Mouse (Mus musculus): Measurements from ENCODE around the gene 6430548M08Rik. TPM values are rescaled to one million over a fixed set of nuclear protein-coding genes. Genes with fewer than 3 reads are reported as not detected.

The 6430548M08Rik gene
- polyA plus RNA-seq, 1 experiment from 2014 or later, result 20.4 TPM

DNA sequence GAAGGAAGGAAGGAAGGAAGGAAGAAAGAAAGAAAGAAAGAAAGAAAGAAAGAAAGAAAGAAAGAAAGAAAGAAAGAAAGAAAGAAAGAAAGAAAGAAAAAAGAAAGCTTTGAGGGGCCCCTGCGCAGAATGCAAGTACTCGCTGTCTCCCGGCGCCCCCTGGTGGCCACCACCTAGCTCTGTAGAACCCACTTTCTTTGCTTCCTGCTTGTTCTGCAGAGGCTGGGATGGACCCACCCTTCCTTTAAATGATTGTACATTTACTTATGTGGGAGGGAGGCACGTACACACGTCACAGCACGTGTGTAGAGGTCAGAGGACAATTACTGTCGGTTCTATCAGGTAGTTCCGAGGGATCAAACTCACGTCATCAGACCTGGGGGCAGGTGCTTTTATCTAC, 35.9 kb upstream of the 6430548M08Rik start:
- peak; percentile 55; the same call in 1 of the 2 replicates for ATAC-seq
- Histone ChIP-seq H3K36me3 (ENCODE audit: control insufficient read depth, insufficient read depth, low read length) (peaks cover 27% of the 10 kb centered on the region), H3K9ac (ENCODE audit: low read length) (no peak overlapping the region), H3K4me3 (ENCODE audit: low read depth, low read length) (no peak overlapping the region), H3K9me3 (replicated peaks; ENCODE audit: control insufficient read depth, low read length) (no peaks in the 10 kb centered on the region), H3K27me3 (replicated peaks; ENCODE audit: control insufficient read depth, insufficient read depth, low read length) (no peaks in the 10 kb centered on the region), H3K4me1 (ENCODE audit: control insufficient read depth, insufficient read depth, low read length) (no peaks in the 10 kb centered on the region), H3K4me2 (ENCODE audit: low read length) (no peak overlapping the region), H3K27ac (ENCODE audit: low read depth, low read length) (no peak overlapping the region)
- peak; percentile 86 for DNase-seq (ENCODE audit: low spot score)
- 16% methylated on average over 10 of the region's 10 CpGs for WGBS

DNA sequence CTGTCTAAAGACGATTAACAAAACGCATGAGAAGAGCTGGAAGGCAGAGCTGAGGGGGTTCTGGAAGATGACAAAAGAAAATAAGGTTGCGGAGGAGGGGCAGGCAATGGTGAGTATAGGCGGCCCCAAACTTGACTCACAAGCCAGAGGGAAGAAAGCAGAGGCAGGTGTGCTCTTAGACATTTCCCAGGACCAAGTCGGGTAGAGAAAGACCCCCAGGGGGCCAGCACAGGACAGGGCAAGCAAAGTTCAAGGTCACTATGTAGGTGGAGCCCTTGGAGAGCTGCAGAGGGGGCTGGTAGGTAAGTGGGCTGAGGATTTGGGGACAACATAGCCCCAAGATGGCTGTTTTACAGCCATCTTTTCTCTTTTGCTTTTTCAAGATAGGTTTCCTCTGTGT, 34.6 kb upstream of the 6430548M08Rik start:
- ATAC-seq (no peak), DNase-seq (ENCODE audit: low spot score) (no peak)
- peaks cover 34% of the 10 kb centered on the region for H3K36me3 ChIP-seq (ENCODE audit: control insufficient read depth, insufficient read depth, low read length)
- no peak overlapping the region for H3K4me3 ChIP-seq (ENCODE audit: low read depth, low read length)
- H3K4me1 ChIP-seq (ENCODE audit: control insufficient read depth, insufficient read depth, low read length), result no peaks in the 10 kb centered on the region
- WGBS, result 62% methylated on average over 5 of the region's 5 CpGs
- no peaks in the 10 kb centered on the region for H3K27me3 ChIP-seq (replicated peaks; ENCODE audit: control insufficient read depth, insufficient read depth, low read length)
- H3K27ac ChIP-seq (ENCODE audit: low read depth, low read length), result no peak overlapping the region
- no peak overlapping the region for H3K9ac ChIP-seq (ENCODE audit: low read length)
- no peak overlapping the region for H3K4me2 ChIP-seq (ENCODE audit: low read length)
- H3K9me3 ChIP-seq (replicated peaks; ENCODE audit: control insufficient read depth, low read length), result no peaks in the 10 kb centered on the region

DNA sequence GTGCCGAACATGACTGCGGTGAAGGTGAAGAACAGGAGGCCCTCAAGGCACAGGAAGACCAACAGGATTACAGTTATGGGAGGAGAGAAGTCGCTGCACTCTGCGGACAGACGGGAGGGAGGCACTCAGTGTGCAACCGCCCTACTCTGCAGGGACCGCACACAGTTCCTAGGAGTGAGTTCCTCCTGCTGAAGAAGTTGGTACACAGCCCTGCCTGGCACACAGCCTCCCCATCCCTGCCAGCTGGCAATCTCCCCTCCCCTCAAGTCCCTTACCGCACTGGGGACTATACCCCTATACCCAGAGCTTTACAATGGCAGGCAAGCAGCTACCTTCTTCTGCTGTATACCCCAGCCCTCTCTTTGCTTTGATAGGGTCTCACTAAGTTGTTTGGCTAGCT, 30.7 kb upstream of the 6430548M08Rik start:
- DNase-seq (ENCODE audit: low spot score) (peak; percentile 51), ATAC-seq (peak; percentile 48; the same call in 1 of the 2 replicates)
- Histone ChIP-seq H3K4me2 (ENCODE audit: low read length) (no peak overlapping the region), H3K4me3 (ENCODE audit: low read depth, low read length) (no peak overlapping the region), H3K27ac (ENCODE audit: low read depth, low read length) (no peak overlapping the region), H3K9me3 (replicated peaks; ENCODE audit: control insufficient read depth, low read length) (no peaks in the 10 kb centered on the region), H3K4me1 (ENCODE audit: control insufficient read depth, insufficient read depth, low read length) (no peaks in the 10 kb centered on the region), H3K9ac (ENCODE audit: low read length) (no peak overlapping the region), H3K27me3 (replicated peaks; ENCODE audit: control insufficient read depth, insufficient read depth, low read length) (no peaks in the 10 kb centered on the region), H3K36me3 (ENCODE audit: control insufficient read depth, insufficient read depth, low read length) (peaks cover 71% of the 10 kb centered on the region)
- 84% methylated on average over 8 of the region's 8 CpGs for WGBS

DNA sequence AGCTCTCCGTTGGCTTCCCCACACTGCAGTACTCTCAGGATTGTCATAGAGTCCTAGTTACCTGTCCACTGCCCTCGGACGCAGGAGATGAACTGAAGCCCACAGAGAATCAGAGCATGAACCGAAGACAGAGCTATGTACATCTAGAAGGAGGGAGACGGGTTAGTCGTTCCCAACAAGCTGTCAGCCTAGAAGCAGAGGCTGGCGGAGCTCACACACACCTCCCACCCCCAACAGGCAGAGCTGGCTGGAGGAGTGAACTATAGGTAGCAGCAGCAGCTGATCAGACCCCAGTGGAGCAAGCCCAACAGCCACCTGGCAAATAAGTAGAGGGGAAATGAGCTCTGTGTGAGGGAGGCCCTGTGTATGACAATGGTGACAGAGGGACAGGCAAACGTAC, 29.2 kb upstream of the 6430548M08Rik start:
- Histone ChIP-seq H3K27me3 (replicated peaks; ENCODE audit: control insufficient read depth, insufficient read depth, low read length) (no peaks in the 10 kb centered on the region), H3K9me3 (replicated peaks; ENCODE audit: control insufficient read depth, low read length) (no peaks in the 10 kb centered on the region), H3K4me1 (ENCODE audit: control insufficient read depth, insufficient read depth, low read length) (no peaks in the 10 kb centered on the region), H3K36me3 (ENCODE audit: control insufficient read depth, insufficient read depth, low read length) (peaks cover 78% of the 10 kb centered on the region), H3K4me2 (ENCODE audit: low read length) (no peak overlapping the region), H3K9ac (ENCODE audit: low read length) (no peak overlapping the region), H3K27ac (ENCODE audit: low read depth, low read length) (no peak overlapping the region), H3K4me3 (ENCODE audit: low read depth, low read length) (no peak overlapping the region)
- DNase-seq (ENCODE audit: low spot score) (no peak), ATAC-seq (no peak)
- 89% methylated on average over 8 of the region's 8 CpGs for WGBS

DNA sequence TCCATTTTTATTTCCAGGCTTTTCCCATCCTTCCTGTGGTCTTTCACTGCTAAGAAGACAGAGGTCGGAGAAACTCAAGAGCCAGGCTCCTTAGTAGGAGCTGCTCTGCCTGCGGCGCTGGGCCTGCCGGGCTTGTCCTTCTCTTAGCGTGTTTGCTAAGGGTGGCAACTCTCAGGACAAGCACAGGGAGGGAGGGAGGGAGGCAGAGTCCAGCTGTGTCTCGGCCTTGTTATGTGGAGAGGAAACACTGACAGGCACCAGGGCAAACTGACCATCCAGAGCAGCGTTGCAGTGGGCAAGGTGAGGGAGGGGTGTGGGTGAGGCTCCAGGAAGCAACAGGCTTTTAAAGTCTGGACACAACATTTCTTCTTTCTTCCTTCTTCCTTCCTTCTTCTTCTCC, 24.4 kb upstream of the 6430548M08Rik start:
- ATAC-seq (no peak), DNase-seq (ENCODE audit: low spot score) (no peak)
- Histone ChIP-seq H3K27me3 (replicated peaks; ENCODE audit: control insufficient read depth, insufficient read depth, low read length) (no peaks in the 10 kb centered on the region), H3K4me2 (ENCODE audit: low read length) (no peak overlapping the region), H3K36me3 (ENCODE audit: control insufficient read depth, insufficient read depth, low read length) (peaks cover 71% of the 10 kb centered on the region), H3K9ac (ENCODE audit: low read length) (no peak overlapping the region), H3K9me3 (replicated peaks; ENCODE audit: control insufficient read depth, low read length) (no peaks in the 10 kb centered on the region), H3K4me1 (ENCODE audit: control insufficient read depth, insufficient read depth, low read length) (no peaks in the 10 kb centered on the region), H3K4me3 (ENCODE audit: low read depth, low read length) (no peak overlapping the region), H3K27ac (ENCODE audit: low read depth, low read length) (no peak overlapping the region)
- 83% methylated on average over 7 of the region's 7 CpGs for WGBS

DNA sequence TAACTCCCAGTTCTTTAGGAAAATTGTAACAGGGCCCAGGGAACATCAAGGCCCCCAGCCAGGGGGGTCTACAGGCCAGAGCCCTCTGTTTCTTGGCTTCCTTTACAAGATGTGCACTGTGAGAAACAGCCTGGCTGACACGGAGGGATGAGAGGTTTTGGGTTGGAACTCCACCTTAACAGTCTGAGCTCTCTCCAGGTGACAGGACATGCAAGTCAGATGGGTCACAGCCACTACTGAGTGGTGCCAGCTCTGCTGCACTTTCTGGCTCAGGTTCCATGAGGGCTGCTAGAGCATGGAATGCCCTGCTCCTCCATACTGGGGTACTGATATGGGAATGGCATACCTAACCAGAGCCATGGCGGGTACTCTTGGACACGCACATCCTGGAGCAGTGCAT, 22.9 kb upstream of the 6430548M08Rik start:
- H3K9ac ChIP-seq (ENCODE audit: low read length), result no peak overlapping the region
- 95% methylated on average over 3 of the region's 3 CpGs for WGBS
- no peak overlapping the region for H3K4me2 ChIP-seq (ENCODE audit: low read length)
- ATAC-seq (no peak), DNase-seq (ENCODE audit: low spot score) (no peak)
- no peaks in the 10 kb centered on the region for H3K4me1 ChIP-seq (ENCODE audit: control insufficient read depth, insufficient read depth, low read length)
- no peak overlapping the region for H3K27ac ChIP-seq (ENCODE audit: low read depth, low read length)
- H3K9me3 ChIP-seq (replicated peaks; ENCODE audit: control insufficient read depth, low read length), result no peaks in the 10 kb centered on the region
- H3K4me3 ChIP-seq (ENCODE audit: low read depth, low read length), result no peak overlapping the region
- no peaks in the 10 kb centered on the region for H3K27me3 ChIP-seq (replicated peaks; ENCODE audit: control insufficient read depth, insufficient read depth, low read length)
- peaks cover 56% of the 10 kb centered on the region for H3K36me3 ChIP-seq (ENCODE audit: control insufficient read depth, insufficient read depth, low read length)

DNA sequence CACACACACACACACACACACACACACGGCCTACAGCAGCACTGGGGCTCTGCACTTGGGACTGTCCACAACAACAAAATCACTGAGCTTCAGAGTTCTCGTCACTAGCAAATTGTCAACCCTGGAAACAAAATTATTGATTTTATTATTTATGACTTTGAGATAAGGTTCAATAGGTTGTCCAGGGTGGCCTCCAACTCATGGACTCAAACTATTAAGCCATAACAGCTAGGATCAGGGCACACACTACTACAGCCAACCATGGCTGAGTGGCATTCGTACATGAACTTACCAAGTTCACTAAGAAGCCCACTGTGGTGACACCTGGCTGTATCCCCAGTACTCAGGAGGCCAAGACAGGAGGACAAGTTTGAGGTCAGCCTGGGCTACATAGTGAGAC, 20.8 kb upstream of the 6430548M08Rik start:
- no peak for ATAC-seq
- Histone ChIP-seq H3K27ac (ENCODE audit: low read depth, low read length) (no peak overlapping the region), H3K27me3 (replicated peaks; ENCODE audit: control insufficient read depth, insufficient read depth, low read length) (no peaks in the 10 kb centered on the region), H3K4me1 (ENCODE audit: control insufficient read depth, insufficient read depth, low read length) (no peaks in the 10 kb centered on the region), H3K9ac (ENCODE audit: low read length) (no peak overlapping the region), H3K9me3 (replicated peaks; ENCODE audit: control insufficient read depth, low read length) (no peaks in the 10 kb centered on the region), H3K36me3 (ENCODE audit: control insufficient read depth, insufficient read depth, low read length) (peaks cover 39% of the 10 kb centered on the region), H3K4me3 (ENCODE audit: low read depth, low read length) (no peak overlapping the region), H3K4me2 (ENCODE audit: low read length) (no peak overlapping the region)
- 96% methylated on average over 3 of the region's 3 CpGs for WGBS
- DNase-seq (ENCODE audit: low spot score), result no peak

DNA sequence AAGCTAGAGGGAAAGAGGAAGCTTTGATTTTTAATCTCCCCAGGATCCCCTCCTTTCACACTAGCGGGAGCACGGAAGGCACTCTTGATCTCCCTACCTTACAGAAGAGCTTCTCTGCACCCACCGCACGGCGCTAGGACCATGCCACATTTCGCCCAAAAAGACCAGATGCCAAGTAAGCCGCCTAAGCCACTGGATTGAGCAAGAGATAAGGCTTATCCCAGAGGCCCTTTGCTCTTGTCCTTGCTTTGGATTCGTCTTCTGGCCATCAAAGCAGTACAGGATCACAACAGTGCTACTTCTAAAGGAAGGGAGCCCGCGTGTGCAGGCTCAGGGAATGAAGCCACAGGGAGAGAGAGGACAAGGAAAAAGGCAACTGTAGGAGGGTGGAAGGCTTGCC, 19.2 kb upstream of the 6430548M08Rik start:
- no peaks in the 10 kb centered on the region; the same call in 1 of the 2 replicates for H3K4me1 ChIP-seq (ENCODE audit: control insufficient read depth, insufficient read depth, low read length)
- no peak overlapping the region for H3K9ac ChIP-seq (ENCODE audit: low read length)
- H3K27me3 ChIP-seq (replicated peaks; ENCODE audit: control insufficient read depth, insufficient read depth, low read length), result no peaks in the 10 kb centered on the region
- H3K36me3 ChIP-seq (ENCODE audit: control insufficient read depth, insufficient read depth, low read length), result peaks cover 32% of the 10 kb centered on the region
- H3K4me2 ChIP-seq (ENCODE audit: low read length), result no peak overlapping the region
- no peak overlapping the region for H3K27ac ChIP-seq (ENCODE audit: low read depth, low read length)
- no peaks in the 10 kb centered on the region for H3K9me3 ChIP-seq (replicated peaks; ENCODE audit: control insufficient read depth, low read length)
- no peak for ATAC-seq
- no peak for DNase-seq (ENCODE audit: low spot score)
- no peak overlapping the region for H3K4me3 ChIP-seq (ENCODE audit: low read depth, low read length)
- WGBS, result 91% methylated on average over 10 of the region's 10 CpGs

DNA sequence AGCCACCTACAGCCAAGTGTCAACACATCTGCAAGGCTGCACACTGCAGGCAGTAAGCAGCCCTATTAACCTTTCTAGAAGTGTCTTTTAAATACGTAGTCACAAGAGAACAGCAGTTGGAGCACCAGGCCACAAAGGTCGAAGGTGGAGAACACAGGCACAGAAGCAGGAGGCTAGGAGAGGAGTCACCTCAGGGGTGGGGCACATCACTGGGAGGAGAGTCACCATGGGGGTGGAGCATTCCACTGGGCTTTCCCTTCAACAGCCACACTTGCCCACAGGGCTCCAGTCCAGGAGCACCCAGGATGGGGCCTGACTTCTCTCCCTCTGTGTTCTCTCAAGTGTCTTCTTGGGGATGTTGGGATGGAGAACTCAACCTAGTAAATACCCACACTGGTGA, 17.5 kb upstream of the 6430548M08Rik start:
- H3K4me1 ChIP-seq (ENCODE audit: control insufficient read depth, insufficient read depth, low read length), result peaks cover 7% of the 10 kb centered on the region
- no peak for ATAC-seq
- H3K9me3 ChIP-seq (replicated peaks; ENCODE audit: control insufficient read depth, low read length), result no peaks in the 10 kb centered on the region
- 79% methylated on average over 2 of the region's 2 CpGs for WGBS
- H3K27me3 ChIP-seq (replicated peaks; ENCODE audit: control insufficient read depth, insufficient read depth, low read length), result no peaks in the 10 kb centered on the region
- no peak overlapping the region for H3K4me2 ChIP-seq (ENCODE audit: low read length)
- H3K27ac ChIP-seq (ENCODE audit: low read depth, low read length), result no peak overlapping the region
- no peak for DNase-seq (ENCODE audit: low spot score)
- H3K4me3 ChIP-seq (ENCODE audit: low read depth, low read length), result no peak overlapping the region
- H3K36me3 ChIP-seq (ENCODE audit: control insufficient read depth, insufficient read depth, low read length), result peaks cover 17% of the 10 kb centered on the region
- no peak overlapping the region for H3K9ac ChIP-seq (ENCODE audit: low read length)

All from forebrain, embryonic 14.5 days (tissue).